Mouse (Mus musculus) liver (tissue): ENCODE measurements around the gene Tmem238.
A peak's percentile ranks its signal among the peaks of the same experiment; 100 is the strongest.

Experiments
- DNase-seq: peaks from one replicate; pipeline ENCODE4 v3.0.0-alpha.2; 2020; ENCODE audit warnings: mixed read lengths

The Tmem238 gene

DNA sequence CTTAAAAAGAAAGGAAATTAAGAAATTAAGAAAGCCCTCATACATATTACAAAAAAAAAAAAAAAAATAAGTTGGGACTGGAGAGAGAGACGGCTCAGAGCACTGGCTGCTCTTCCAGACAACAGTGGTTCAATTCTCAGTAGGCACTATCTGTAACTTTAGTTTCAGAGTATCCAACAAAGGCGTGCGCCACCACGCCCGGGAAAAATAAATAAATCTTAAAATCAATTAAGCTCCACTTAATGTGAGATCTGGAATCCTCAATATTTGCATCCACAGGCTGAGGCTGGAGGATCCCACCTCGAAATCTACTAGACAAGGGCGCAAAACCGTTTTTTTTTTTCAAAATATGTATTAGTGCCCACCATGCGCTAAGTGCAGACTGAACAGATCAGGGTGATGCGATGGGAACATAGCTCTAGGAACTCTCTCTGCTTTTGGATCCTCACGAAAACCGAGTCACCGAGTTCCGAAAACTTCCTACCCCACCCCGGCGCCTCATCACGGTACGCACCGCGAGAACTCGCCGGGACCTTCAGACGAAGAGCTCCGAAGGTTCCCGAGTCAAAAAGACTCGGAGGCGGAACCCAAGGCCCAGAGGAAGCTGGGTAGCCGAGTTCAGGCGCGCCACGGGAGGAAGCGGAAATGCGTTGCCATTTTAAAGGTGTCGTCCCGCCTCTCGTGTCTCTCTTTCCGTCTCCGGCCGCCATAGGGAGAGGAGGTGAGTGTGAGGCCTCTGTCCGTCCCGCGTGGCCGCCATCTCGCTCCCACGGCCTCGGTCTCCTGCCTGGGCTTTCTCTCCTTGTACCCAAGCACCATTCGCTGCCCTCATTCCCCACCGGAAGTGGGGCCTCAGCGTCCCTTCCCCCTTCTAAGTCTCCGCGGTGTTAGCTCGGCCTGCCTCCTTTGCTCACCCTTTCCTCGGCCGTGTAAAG is 3.1 kb upstream of the Tmem238 start, which contains the start of gene Rpl28:
Gene Rpl28, plus strand, starts transcription at position 597 of the 935 bp plus-strand sequence.
- peak; percentile 96 for DNase-seq

DNA sequence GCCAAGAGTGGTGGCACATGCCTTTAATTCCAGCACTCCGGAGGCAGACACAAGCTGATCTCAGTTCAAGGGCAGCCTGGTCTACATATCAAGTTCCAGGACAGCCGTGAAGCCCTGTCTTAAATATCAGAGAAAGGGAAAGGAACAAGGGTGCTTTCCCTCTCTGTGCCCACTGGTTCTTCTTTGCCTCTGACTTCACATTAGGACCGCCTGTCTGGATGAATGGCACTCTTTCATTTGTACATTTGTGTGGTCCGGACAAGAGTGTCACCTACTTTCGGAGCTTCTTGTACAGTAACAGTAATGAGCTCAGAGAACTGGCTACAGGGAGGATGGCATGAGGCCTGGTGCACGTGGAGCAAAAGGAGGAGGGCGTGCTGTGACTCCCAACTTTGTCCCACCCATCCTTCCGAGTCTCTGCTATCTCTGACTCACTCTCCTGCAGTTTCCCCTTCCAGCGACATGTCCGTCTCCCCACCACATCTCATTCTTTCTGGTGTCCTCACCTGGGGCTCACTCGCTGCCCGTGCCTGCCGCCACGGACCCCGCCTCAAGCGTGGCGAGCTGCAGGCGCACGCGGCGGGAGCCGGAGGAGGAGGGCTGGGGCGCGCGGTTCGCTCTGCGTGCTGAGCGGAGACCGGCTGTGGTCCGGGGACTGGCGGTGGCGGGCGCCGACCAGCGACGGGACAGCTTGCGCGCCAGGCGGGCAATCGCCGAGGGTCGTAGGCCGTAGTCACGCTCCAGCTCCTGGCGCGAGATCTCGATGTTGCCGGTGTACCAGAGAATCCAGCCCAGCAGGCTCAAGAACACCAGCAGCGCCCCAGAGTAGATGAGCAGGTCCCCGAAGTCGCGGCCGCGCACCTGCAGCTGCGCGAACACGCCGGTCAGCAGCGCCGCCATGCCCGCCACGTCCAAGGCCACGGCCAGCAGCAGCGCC is 689 bp downstream of the Tmem238 start:
- peak; percentile 68 for DNase-seq

DNA sequence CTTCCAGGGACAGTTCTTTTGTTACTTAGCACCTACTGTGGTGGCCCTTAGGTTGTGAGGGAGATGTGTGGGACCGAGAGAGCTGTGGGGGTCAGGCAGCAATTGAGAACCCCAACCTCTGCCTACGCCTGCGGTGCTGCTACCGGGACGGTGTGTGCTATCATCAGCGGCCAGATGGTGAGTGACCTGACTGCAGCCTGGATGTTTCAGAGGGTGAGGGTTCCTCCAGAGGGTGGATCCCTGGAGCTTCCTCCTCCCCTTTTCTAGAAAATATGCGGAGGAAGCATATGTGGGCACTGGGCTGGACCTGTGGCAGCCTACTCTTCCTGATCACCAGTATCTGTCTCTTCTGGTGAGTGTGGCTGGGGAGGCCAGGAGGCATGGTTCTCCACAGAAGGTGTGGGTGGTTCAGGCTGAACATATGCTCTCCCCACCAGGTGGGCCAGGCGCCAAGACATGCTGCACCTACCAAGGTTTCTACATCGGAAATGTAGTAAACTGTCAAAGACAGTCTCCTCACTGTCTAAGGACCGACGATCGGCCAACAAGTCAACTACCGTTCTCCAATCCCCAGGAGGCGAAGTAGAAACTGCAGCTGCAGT is 5.7 kb downstream of the Tmem238 start:
- peak; percentile 50 for DNase-seq

DNA sequence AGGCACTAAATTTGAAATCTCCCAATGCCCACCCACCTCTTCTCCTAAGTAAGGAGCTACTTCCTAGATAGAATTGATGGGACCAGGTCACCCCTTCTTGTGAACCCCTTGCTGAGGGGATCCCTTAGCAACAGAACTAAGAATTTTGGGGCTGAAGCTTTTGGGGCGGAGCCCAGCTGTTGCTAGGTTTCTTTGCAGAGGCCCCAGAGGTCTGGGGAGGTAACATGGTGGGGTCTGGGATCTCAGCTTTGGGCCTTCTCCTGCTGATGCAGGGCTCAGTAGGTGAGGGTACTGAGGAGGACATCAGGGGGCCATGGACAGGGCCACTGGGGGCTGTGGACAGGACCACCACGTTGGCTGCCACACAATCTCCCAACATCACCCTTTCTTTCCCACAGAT is 6.7 kb downstream of the Tmem238 start, which contains the start of the genes Il11 and Tmem190:
Gene Il11, minus strand, starts transcription at position 101 of the 400 bp plus-strand sequence.
Gene Tmem190, plus strand, starts transcription at position 179 of the 400 bp plus-strand sequence.
- no peak for DNase-seq

DNA sequence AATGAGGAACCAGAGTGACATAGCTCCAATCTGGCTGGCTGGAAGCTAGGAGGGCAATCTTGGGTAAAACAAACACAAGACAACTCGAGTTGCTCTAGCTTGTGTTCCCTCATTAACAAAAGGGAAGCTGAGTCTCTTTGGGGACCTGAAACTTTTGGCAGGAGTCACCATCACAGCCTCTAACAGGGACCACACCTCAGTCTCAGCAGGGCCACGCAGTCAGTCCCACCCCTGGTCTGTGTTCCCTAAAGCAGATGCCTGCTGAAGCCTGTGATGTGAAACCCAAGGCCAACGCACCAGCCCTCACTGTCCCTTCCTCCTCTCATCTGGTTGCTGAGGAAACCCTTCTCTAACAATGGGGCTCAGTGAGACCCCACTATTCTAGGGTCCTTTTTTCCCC is 7.3 kb downstream of the Tmem238 start:
- no peak for DNase-seq

DNA sequence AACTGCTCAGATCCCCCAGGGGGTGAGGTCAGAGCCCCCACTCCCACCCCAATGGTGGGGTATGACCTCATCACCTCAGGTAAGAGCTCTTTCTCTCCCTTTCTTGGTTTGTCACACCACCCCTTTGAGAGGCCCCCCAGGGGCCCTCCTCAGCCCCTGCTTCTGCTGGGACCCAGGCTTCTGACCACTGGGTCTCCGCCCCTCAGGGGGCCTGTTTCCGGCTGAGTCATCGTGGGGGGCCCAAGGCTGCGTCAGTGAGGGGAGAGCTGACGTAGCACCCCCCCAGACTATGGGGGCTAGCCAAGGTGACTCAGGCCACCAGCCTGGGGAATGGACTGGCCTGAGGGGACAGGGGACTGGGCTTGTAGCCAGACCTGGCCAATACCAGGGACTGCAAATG is 9.5 kb downstream of the Tmem238 start:
- DNase-seq, result no peak

DNA sequence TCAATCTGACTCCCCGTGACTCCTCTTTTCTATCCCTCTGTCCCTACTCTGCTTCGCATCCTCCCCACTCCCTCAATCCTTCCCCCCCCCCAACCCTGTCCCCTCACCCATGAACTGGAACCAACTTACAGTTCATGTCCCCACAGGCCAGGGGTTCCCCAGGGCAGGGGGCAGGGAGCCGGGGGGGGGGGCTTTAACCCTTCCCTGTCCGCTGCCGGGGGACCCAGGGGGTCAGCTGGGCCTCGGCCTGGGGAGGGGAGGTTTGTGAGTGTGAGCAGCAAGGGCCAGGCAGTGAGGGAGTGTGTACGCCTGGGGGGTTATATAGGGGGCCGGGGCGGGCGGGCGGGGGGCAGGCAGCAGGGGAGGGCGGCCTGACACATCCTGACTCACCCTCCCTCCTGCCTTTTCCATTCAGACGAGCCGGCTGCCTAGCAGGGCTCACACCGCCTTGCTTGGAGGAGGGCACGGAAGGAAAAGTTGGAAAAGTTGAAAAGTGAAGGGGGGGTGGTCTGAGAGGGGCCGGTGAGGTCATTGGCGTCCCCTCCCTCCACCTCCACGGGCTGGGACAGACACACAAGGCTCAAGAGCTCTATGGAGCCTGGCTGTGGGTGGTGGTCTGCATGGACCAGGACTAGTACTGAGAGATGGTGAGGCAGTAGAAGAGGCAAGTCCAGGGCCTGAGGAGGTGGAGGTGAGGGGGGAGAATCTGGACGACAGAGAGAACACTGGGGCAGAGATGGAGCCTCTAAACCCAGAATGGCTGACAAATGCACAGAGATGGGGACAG is 11.4 kb downstream of the Tmem238 start:
- DNase-seq, result no peak

DNA sequence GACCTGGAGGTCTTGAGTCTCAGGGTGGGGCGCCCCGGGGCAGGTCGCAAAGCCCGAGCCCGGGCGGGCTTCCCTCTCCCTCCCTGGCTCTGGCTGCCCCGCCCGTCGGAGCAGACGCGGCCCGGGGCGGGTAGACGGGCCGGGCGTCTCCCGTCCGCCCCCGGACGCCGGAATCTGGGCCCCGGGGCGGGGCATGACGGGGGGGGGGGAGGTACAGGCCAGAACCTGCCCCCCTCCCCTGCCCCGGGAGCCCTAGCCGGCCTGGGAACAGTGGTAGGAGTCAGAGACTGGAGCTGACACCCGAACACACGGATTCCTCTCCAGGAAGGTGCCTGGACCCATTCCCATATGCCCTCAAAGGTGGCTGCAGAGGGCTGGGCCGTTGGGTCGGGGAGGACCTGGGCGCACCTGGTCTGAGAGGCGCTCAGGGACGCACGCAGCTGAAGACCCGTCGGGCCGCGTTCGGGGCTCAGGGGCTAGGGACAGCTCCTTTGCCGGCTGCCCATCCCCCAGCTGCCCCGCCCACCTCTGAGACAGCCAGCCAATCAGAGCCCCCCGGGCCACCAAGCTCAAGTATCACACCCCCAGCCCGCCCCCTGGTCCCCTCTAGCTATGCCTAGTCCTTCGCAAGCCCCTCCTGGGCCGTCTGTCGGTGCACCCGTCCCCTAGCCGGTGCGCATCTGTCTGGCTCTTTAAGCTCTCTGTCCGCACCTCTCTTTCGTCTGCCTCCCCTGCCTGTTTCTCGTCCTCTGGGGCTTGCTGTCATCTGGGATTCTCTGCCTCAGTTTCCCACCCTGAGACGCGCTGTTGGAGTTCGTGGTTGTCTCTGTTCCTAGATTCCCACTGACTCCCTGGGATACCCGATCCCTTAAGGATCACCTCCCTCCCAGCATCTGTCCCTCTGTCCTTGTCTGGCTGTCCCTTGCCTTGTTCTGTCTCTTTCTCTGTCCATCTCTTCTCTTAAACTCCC is 12.3 kb downstream of the Tmem238 start:
- DNase-seq, result peak; percentile 76

DNA sequence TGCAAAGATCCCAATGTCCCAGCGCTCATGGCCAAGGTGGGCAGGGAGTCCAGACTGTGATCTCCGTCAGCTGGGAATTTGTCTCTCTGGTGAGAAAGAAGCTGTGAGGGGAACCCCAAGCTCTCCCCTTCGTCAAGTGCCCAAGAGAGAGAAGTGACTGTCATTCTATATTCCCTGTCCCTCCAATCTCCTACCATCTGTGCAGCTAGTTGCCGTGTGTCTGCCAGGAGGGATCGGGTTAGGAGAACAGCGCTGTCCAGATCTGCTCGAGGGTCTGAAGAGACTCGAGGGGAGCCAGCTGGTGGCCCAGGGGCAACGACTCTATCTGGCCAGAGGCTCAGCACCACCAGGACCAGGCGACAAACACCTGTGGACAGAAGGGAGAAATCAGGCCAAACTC is 13.3 kb downstream of the Tmem238 start:
- no peak for DNase-seq

DNA sequence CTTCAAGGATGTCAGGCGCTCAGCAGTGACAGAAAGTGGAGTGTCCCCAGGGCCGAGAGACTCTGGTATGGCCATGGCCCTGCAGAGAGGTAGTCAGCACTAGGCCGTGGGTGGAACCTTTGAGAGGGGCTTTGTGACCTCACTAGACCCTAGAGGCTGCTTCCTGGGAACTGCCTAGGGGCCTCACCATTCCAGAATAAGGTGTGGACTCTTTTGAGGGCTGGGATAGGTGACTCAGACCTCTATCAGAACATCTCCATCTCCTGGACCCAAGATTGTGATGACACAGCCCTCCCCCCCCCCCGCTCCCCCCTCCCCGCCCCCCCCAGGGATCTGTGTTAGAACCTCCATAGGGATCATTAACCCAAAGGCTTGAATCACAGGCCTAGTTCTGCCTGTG is 18.3 kb downstream of the Tmem238 start, which contains the start of gene Fam71e2:
Gene Fam71e2, minus strand, starts transcription at position 101 of the 400 bp plus-strand sequence.
- DNase-seq, result no peak

DNA sequence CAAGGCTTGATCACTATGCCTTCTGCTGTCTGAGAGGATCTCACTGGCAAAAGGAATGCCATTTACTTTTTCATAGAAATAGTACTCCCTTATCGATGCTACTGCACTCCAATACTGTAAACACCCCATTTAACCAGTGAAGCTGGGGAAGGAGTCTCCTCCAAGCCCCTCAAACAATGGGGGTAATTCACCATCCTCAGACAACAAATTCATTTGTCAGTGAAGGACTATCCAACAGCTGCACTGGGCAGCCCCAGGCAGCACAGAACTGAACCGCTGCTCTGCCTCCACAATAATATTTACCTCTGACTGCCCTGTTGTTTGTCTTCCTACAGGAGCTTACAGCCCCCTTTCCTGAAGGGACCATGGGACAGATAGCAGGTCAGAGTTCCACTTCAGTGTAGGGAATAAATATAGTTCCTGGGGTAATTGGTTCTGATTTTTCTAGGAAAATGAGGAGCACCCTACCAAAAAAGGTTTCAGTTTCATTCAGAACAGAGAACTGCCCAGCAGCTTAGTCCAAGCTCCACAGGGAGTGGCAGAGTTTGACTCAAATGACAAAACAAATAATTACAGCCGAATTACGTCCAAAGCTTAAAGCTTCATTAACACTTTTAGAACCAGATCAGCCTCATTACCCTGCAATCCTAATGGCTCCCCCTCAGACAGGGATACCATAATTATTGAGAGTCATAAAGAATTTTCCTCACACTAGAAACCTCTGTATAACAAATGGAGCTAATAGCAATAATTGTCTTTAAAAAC is 24.3 kb downstream of the Tmem238 start:
- no peak for DNase-seq

DNA sequence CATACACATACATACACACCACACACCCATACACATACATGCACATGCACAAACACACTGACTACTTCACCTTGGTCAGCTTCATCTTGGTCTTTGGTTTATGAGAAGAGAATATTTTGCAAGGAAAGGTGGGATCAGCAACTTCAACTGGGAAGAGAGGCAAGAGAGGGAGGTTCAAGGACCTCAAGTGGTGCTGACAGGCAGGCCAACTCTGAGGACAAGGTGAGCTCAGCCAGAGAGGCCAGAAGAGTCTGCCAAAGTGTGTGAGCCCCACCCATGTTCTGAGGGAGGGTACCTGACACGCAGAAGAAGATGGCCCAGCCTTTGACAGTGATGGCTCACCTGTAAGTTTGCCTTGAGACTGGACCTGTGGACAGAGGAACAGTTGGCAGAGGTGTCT is 29.8 kb downstream of the Tmem238 start:
- DNase-seq, result no peak

DNA sequence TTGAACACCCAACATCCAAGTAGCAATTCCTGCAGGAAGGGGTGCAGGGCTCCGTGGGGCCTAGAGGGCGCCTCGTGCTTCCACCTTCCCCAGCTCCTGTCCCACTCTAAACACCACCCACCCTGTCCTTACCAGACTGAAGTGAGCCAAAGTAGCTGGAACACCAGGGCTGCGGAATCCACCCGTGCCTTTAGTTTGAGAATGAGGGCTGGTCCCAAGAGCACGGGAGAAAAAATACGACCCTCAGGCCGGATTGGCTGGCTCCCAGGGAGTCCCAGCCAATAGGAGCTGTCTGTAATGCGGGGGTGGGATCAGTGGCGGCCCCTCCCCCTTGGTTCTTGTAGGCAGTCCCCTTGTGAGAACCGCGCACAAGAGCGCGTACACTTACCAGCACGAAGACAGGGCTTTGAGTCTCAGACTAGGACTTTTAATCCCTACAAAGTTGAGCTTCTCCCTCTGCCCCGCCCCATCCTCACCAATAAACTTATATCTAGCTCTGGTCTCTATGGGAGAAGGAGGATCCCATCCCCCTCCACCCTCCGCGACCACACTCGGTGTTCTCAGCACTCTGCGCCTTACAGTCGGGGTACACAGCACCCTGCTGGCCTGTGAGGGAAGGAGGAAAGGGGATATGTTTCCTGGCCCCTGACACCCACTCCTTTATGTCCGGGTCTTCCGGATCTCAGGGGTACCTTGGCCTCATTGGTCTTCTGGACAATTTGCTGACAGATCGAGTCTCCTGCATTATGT is 36.5 kb downstream of the Tmem238 start, which contains the start of gene Cox6b2:
Gene Cox6b2, minus strand, starts transcription at position 274 of the 750 bp plus-strand sequence.
- DNase-seq, result peak; percentile 96

DNA sequence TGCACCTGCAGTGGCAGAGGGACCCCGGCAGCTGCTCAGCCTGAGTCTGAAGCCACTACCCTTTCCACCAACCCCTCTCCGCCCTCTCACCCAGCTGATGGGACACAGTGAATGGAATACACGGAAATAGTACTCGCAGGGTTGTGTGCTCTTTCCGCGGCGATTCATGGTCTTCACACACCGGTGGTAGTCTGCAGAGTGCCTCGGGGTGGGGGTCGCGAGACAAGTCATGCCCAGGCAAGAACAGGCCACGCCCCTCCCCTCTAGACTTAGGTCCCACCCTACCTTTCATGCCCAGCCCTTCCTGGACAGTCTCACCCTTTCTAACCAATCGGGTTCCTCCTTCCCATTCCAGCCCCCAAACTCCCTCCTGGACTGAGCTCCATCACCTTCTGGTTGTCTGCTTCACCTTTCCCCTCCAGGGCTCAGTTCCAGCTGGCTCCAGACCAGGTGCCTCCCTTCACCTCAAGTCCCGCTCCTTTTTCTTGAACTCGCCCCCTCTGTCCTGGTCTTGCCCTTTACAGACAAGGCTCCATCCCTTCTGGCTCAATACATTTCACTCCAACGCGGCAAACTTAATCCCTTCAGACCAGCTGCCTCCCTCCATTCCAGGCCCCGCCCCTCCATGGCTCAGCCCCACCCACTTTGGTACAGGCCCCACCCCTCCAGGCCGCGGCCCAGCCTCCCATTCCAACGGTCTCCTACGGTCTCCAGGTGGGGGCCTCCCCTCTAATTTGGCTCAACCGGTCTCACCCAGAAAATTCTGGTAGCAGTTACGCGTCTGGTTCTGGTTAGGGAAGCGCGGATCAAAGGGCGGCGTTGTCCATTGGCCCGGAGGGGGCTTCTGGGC is 37.3 kb downstream of the Tmem238 start:
- peak; percentile 89 for DNase-seq

DNA sequence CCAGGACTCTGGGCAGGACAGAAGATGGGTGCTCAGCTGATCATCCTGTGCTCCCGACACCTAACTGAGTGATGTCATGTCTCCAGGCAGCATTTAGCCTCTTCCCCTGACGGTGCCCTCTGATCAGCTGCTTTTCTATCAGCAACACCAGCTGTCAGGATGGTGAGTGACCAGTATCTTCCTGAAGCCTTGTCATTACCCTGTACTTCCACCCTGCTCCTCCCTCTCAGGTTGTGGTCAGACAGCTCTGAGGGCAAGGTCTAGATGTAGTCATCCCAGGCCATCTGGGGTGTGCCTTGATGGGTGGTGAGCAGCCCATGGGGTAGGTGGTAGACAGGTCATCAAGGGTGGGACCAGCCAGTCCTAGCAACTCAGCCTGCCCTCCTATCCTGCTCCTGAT is 40.3 kb downstream of the Tmem238 start:
- peak; percentile 54 for DNase-seq

DNA sequence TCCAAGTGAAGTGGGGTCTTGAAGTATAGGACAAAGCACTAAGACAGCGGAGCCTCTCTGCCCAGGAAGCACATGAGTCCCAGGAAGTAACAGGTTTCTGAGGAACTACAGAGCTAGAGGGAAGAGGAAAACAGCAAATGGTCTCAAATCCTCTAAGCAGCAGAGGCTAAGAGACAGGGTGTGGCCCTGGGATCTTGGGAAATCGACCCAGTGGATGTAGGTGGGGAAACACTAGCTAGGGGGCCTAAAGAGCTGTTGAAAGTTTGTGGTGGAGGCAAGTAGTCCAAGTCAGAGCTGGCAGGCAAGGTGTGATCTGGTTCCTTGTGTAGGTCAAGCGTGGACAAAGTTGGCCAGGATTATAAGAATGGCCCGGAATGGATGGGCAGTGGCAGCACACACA is 41.1 kb downstream of the Tmem238 start:
- DNase-seq, result peak; percentile 28

DNA sequence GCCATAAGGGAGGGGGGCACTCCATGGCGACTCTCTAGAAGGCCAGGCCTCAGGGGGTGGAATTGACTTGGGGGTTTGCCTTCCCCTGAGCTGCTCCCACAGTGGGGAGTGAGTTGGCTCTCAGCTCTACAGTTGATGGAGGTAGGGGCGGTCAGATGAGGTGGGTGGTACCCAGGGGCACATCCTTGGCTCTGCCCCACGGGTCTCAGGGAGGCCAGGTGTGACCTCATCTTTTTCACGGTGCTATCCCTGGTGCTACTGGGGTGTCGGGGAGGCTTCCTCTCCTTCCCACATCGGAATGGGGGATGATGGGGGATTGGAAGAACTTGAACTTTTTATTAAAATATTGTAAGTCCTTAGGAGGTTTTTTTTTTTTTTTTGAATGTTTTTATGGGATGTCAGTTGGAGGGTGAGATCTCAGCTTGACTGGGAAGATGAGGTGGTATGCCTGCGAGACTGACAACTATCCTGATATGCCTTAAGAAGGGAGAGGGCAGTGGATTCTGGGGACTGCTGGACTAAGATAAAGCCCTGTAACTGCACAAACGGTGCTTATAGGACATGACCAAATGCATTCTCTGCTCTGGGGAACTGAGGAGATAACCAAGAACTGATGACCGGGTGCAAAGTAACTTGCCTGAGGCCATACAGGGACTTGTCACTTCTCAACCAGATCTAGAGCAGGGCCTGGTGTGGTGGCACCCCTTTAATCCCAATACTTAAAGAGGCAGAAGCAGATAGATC is 42.1 kb downstream of the Tmem238 start:
- DNase-seq, result peak; percentile 74
